Mouse (Mus musculus) heart, adult 2 months (tissue): ENCODE results near the gene Rom1.
A peak's percentile ranks its signal among the peaks of the same experiment; 100 is the strongest.

Experiments
- CTCF ChIP-seq: fragments of 200-600 bp; IDR thresholded peaks from 2 replicates; pipeline ENCODE4 v1.8.1; 2022; ENCODE audit warnings: antibody characterized with exemption, mild to moderate bottlenecking, moderate library complexity
- POLR2A ChIP-seq: fragments of 200-500 bp; IDR thresholded peaks from 2 replicates; pipeline ENCODE4 v1.6.1; 2011; ENCODE audit warnings: mild to moderate bottlenecking, low read depth, low read length, control low read depth; ENCODE audit not compliant: insufficient read depth

GRCm38 (mm10) chr19:8941515-8942217, 12.5 kb upstream of the Rom1 start, which contains the start of gene Mta2:
- TF ChIP-seq CTCF (no peak), POLR2A (peak; percentile 82)
